Mouse (Mus musculus): ENCODE results near the gene Nt5dc1. TPM values are rescaled to one million over a fixed set of nuclear protein-coding genes. Genes with fewer than 3 reads are reported as not detected.
A peak's percentile ranks its signal among the peaks of the same experiment; 100 is the strongest.
"Not testable (repeated sequence)": the region's sequence is repeated elsewhere in the genome, so short reads cannot be mapped to it uniquely, and the experiment has no call there.

Gene Nt5dc1
- polyA plus RNA-seq, 1 experiment, result 1.6 TPM

DNA sequence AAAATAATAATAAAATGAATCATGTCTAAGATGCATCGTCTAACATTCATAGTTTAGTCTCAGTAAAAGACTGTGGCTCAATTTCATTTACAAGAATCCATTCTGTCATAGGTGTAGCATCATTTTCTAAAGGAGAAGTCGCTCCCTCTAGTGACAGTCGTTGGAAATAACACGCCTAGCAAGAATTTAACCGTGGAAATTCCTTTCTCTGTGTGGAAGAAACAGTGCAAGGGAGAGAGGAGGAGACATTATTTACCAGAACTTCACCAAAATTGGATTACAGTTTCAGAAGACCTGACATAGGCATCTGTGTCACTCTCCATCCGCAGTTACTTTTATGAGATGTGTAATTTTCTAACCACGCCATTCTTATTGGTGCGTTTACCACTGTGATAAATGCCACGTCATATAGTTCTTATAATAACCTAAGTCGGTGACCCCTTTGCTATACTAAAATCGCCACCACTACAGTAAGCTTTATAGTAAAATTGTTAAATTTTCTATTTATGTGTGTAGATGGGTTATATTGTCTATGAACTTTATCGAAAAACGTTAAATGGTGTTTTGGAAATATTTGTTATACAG lies 137.7 kb downstream of the Nt5dc1 start:
- peak; percentile 52; the same call in 1 of the 2 replicates for TF ChIP-seq CTCF (IDR thresholded peaks at IDR 0.05; ENCODE audit: borderline replicate concordance, extremely low read depth, insufficient read depth, insufficient read length)
- no peak for TF ChIP-seq POLR2A (IDR thresholded peaks at IDR 0.05; ENCODE audit: borderline replicate concordance, extremely low read depth, insufficient read depth, insufficient read length, poor library complexity, severe bottlenecking)

GRCm38 (mm10) chr10:34271681-34272080 lies 146.7 kb downstream of the Nt5dc1 start:
- TF ChIP-seq CTCF (IDR thresholded peaks at IDR 0.05; ENCODE audit: borderline replicate concordance, extremely low read depth, insufficient read depth, insufficient read length), result no peak
- TF ChIP-seq POLR2A (IDR thresholded peaks at IDR 0.05; ENCODE audit: borderline replicate concordance, extremely low read depth, insufficient read depth, insufficient read length, poor library complexity, severe bottlenecking), result no peak
- peak; percentile 80 for DNase-seq (ENCODE audit: low read depth)

More for the DNA sequence above, 137.7 kb downstream of the Nt5dc1 start:
- DNase-seq (ENCODE audit: low read depth), result peak; percentile 89

DNA sequence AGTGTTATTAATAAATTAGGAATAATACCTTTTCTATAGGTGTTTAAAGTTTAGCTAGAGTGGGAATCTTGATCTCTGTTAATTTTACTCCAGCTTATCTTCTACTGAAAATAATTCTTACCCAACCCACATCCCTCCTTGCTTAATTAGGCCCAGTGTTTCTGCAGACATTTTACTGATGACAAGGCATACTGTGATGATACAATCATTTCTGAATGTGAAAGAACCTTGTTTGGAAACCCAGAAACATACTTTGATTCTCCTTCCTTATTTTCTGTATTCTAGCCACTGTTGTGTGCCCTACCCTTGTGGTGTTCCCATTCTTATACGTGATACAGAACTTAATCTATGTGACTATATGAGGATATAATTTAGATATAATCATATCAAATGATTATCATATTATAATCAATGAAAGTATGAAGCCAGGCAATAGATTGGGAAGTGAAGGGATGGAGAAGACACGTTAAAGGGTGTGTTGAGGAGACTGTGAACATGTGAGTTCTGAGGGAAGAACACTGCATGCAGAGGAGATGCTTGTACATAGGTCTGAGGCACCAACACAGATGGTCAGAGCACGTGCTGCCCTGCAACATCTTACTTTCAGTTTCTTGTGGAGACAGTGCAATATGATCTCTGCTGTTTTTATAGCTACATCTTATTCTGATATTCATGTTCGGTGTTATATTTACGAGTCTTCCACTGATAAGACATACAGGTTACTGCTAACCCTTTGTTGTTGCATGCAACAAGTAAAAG lies 150.9 kb downstream of the Nt5dc1 start:
- DNase-seq (ENCODE audit: low read depth), result no peak
- no peak for TF ChIP-seq POLR2A (IDR thresholded peaks at IDR 0.05; ENCODE audit: borderline replicate concordance, extremely low read depth, insufficient read depth, insufficient read length, poor library complexity, severe bottlenecking)
- TF ChIP-seq CTCF (IDR thresholded peaks at IDR 0.05; ENCODE audit: borderline replicate concordance, extremely low read depth, insufficient read depth, insufficient read length), result no peak

DNA sequence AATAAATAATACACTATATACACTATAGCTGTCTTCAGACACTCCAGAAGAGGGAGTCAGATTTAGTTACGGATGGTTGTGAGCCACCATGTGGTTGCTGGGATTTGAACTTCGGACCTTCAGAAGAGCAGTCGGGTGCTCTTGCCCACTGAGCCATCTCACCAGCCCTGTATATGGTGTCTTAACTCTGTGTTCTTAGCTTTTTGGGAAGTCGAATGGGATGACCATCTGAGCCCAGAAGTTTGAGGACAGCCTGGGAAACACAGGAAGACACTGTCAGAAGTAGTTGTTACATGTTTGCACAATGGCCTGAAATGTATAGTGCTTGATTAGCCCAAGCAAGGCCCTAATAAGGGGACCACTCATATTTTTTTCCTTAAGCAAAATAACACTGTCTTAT lies 153.2 kb downstream of the Nt5dc1 start:
- DNase-seq (ENCODE audit: low read depth), result no peak
- TF ChIP-seq POLR2A (IDR thresholded peaks at IDR 0.05; ENCODE audit: borderline replicate concordance, extremely low read depth, insufficient read depth, insufficient read length, poor library complexity, severe bottlenecking), result no peak
- TF ChIP-seq CTCF (IDR thresholded peaks at IDR 0.05; ENCODE audit: borderline replicate concordance, extremely low read depth, insufficient read depth, insufficient read length), result no peak

- not testable (repeated sequence) for DNase-seq (ENCODE audit: low read depth)
These were observed 165.5 kb downstream of the Nt5dc1 start for GRCm38 (mm10) chr10:34252833-34253232.

- TF ChIP-seq POLR2A (IDR thresholded peaks at IDR 0.05; ENCODE audit: borderline replicate concordance, extremely low read depth, insufficient read depth, insufficient read length, poor library complexity, severe bottlenecking) (no peak), CTCF (IDR thresholded peaks at IDR 0.05; ENCODE audit: borderline replicate concordance, extremely low read depth, insufficient read depth, insufficient read length) (no peak)
- no peak for DNase-seq (ENCODE audit: low read depth)
These were observed 168.8 kb downstream of the Nt5dc1 start for GRCm38 (mm10) chr10:34249594-34249993.

GRCm38 (mm10) chr10:34247757-34248156 lies 170.6 kb downstream of the Nt5dc1 start:
- DNase-seq (ENCODE audit: low read depth), result peak; percentile 35
- TF ChIP-seq POLR2A (IDR thresholded peaks at IDR 0.05; ENCODE audit: borderline replicate concordance, extremely low read depth, insufficient read depth, insufficient read length, poor library complexity, severe bottlenecking), result no peak
- no peak for TF ChIP-seq CTCF (IDR thresholded peaks at IDR 0.05; ENCODE audit: borderline replicate concordance, extremely low read depth, insufficient read depth, insufficient read length)

- no peak for TF ChIP-seq CTCF (IDR thresholded peaks at IDR 0.05; ENCODE audit: borderline replicate concordance, extremely low read depth, insufficient read depth, insufficient read length)
These were observed 172.2 kb downstream of the Nt5dc1 start for GRCm38 (mm10) chr10:34246106-34246505.

DNA sequence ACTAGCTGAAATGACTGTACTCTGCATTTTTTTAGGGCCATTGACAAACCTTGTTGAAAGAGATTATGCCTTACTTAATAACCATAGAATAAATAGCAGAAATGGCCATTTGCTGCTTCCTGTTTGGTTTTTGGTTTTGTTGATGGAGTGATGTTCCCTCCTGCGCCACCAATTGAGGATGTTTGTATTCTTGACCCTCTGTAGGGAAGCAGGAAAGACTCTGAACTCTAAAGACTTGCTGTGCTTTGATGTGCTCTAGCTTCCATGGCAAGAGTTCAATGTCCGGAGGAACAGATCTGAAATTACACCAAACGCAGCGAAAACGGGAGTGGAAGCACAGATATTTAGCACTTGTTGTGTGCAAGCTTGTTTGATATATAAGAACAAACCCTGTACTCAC lies 173.6 kb downstream of the Nt5dc1 start:
- peak; percentile 12 for DNase-seq (ENCODE audit: low read depth)
- TF ChIP-seq CTCF (IDR thresholded peaks at IDR 0.05; ENCODE audit: borderline replicate concordance, extremely low read depth, insufficient read depth, insufficient read length), result no peak
- no peak for TF ChIP-seq POLR2A (IDR thresholded peaks at IDR 0.05; ENCODE audit: borderline replicate concordance, extremely low read depth, insufficient read depth, insufficient read length, poor library complexity, severe bottlenecking)

More at GRCm38 (mm10) chr10:34246106-34246505, 172.2 kb downstream of the Nt5dc1 start:
- DNase-seq (ENCODE audit: low read depth), result no peak

- DNase-seq (ENCODE audit: low read depth), result no peak
- TF ChIP-seq POLR2A (IDR thresholded peaks at IDR 0.05; ENCODE audit: borderline replicate concordance, extremely low read depth, insufficient read depth, insufficient read length, poor library complexity, severe bottlenecking) (no peak), CTCF (IDR thresholded peaks at IDR 0.05; ENCODE audit: borderline replicate concordance, extremely low read depth, insufficient read depth, insufficient read length) (no peak)
These were observed 179.8 kb downstream of the Nt5dc1 start for GRCm38 (mm10) chr10:34238536-34238935.

Other genes with a start within 250 kb of the Nt5dc1 start
- 5.6 and 7.6 TPM in 2 replicates for gene Dse, start 210.8 kb downstream of the Nt5dc1 start, polyA plus RNA-seq (2012; rRNA removed)
- gene Tspyl1, start 136.4 kb downstream of the Nt5dc1 start, polyA plus RNA-seq (2012; rRNA removed), result 68.5 and 77.6 TPM in 2 replicates
- 140 and 191 TPM in 2 replicates for gene Tspyl4, start 121.1 kb downstream of the Nt5dc1 start, polyA plus RNA-seq (2012; rRNA removed)
- gene Col10a1, start 28.6 kb downstream of the Nt5dc1 start, polyA plus RNA-seq (2012; rRNA removed), result 0.05 and 0.30 TPM in 2 replicates
- gene Frk, start 64.8 kb upstream of the Nt5dc1 start, polyA plus RNA-seq (2012; rRNA removed), result 0.28 and 0.66 TPM in 2 replicates

All from brain, embryonic 14.5 days (tissue).